Mouse (Mus musculus): ENCODE results near the gene Ahcyl2. TPM values are rescaled to one million over a fixed set of nuclear protein-coding genes. Genes with fewer than 3 reads are reported as not detected.
A peak's percentile ranks its signal among the peaks of the same experiment; 100 is the strongest.

The Ahcyl2 gene
- polyA plus RNA-seq, 1 experiment from 2014 or later, result 14.9 TPM

DNA sequence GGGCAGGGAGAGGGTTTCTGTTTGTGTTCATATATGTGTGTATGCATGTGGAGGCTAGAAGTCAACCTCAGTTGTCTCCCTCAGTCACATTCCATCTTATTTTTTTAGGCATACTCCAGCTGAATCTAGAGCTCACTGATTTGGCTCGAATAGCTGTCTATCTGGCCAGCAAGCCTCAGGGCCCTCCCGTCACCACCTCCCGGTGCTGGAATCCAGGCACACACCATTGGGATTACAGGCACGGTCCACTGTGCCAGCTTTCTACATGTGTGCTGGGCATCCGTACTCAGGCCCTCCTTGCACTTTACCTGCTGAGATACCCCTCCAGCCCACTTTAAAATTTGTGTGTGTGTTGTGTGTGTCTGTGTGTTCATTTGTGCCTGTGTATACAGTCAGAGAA, 107.8 kb downstream of the Ahcyl2 start:
- no peak overlapping the region for H3K4me3 ChIP-seq
- WGBS, result 79% methylated on average over 5 of the region's 5 CpGs

DNA sequence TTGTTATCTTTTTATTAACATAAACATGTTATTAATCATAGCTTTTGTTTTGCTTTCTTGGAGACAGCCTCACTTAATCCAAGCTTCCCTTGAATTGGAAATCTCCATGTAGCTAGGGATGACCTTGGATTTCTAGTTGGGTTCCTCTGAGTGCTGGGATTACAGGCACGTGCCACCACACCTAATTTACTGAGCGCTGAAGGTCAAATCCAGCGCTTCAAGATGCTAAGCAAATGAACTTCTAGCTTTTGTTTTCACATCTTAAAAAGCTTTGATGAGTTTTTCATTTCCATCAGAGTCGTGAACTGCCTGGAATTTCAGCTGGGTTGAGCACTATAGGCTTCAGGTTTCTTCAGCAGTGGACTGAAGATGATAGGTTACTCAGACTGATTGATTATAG, 109.0 kb downstream of the Ahcyl2 start:
- H3K4me3 ChIP-seq, result no peak overlapping the region
- DNase-seq (ENCODE audit: low spot score), result no peak
- H3K36me3 ChIP-seq (replicated peaks), result peaks cover 6% of the 10 kb centered on the region; the same call in 1 of the 2 replicates
- 84% methylated on average over 4 of the region's 4 CpGs for WGBS
- no peaks in the 10 kb centered on the region for H3K27me3 ChIP-seq (replicated peaks; ENCODE audit: low read depth, poor library complexity, severe bottlenecking)
- H3K4me1 ChIP-seq, result no peaks in the 10 kb centered on the region
- no peak overlapping the region for H3K27ac ChIP-seq (replicated peaks)
- H3K9me3 ChIP-seq, result no peaks in the 10 kb centered on the region

More for the DNA sequence above, 107.8 kb downstream of the Ahcyl2 start:
- H3K9me3 ChIP-seq, result no peaks in the 10 kb centered on the region
- H3K36me3 ChIP-seq (replicated peaks), result peaks cover 13% of the 10 kb centered on the region; the same call in 1 of the 2 replicates
- DNase-seq (ENCODE audit: low spot score), result no peak
- H3K27ac ChIP-seq (replicated peaks), result no peak overlapping the region
- H3K4me1 ChIP-seq, result no peaks in the 10 kb centered on the region
- H3K27me3 ChIP-seq (replicated peaks; ENCODE audit: low read depth, poor library complexity, severe bottlenecking), result no peaks in the 10 kb centered on the region

DNA sequence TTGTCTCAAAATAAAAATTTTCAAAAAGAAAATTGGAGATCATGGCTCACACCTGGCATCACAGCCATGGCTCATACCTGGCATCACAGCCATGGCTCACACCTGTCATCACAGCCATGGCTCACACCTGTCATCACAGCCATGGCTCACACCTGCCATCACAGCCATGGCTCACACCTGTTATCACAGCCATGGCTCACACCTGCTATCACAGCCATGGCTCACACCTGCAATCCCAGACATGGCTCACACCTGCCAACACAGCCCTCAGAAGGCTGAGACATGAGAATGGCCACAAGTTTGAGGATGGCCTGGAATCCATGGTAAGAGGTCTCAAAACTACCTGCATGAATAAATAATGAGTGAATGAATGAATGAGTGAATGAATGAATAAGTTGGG, 111.8 kb downstream of the Ahcyl2 start:
- H3K36me3 ChIP-seq (replicated peaks), result peaks cover 6% of the 10 kb centered on the region; the same call in 1 of the 2 replicates
- DNase-seq (ENCODE audit: low spot score), result no peak
- no peaks in the 10 kb centered on the region for H3K27me3 ChIP-seq (replicated peaks; ENCODE audit: low read depth, poor library complexity, severe bottlenecking)
- no peak overlapping the region for H3K4me3 ChIP-seq
- no peaks in the 10 kb centered on the region for H3K4me1 ChIP-seq
- no peaks in the 10 kb centered on the region for H3K9me3 ChIP-seq
- no peak overlapping the region for H3K27ac ChIP-seq (replicated peaks)

DNA sequence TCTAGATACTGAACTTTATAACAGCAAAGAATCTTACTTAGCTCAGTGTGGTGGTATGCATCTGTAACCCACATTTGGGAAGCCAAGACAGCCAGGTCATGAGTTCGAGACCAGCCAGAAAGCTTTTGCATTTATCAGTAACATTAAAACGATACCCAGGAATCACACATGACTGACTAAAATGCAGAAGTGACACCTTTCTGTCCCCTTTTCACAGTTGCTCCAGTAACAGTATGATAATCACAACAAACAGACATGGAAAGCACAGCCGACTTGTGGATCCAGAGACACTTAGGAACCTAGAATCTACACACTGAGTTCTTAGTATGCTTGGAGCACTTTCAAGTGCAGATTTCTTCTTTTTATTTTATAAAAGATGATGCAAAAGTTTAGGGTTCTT, 113.0 kb downstream of the Ahcyl2 start:
- DNase-seq (ENCODE audit: low spot score), result no peak

DNA sequence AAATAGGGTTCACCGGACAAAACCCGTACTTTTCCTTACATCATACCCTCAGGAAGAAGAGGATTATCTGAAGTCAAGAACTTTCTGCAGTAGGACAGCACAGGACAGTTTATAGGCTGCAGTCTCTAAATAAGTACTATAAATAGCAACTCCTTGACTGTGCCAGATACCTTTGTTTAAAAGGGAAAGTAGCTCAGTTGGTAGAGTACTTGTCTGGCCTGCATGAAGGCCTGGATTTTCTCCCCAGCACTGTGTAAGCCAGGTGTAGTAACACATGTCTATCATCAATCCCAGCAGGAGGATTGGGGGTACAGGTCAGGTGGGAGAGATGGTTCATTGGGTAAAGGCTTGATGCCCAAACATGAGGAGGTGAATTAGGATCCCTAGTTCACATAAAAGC, 114.1 kb downstream of the Ahcyl2 start:
- H3K4me3 ChIP-seq, result no peak overlapping the region
- no peaks in the 10 kb centered on the region for H3K4me1 ChIP-seq
- 83% methylated on average over 2 of the region's 2 CpGs for WGBS
- no peaks in the 10 kb centered on the region for H3K9me3 ChIP-seq
- H3K27me3 ChIP-seq (replicated peaks; ENCODE audit: low read depth, poor library complexity, severe bottlenecking), result no peaks in the 10 kb centered on the region
- no peak for DNase-seq (ENCODE audit: low spot score)
- no peak overlapping the region for H3K27ac ChIP-seq (replicated peaks)
- H3K36me3 ChIP-seq (replicated peaks), result peaks cover 17% of the 10 kb centered on the region

More for the DNA sequence above, 113.0 kb downstream of the Ahcyl2 start:
- Histone ChIP-seq H3K4me3 (no peak overlapping the region), H3K27ac (replicated peaks) (no peak overlapping the region), H3K36me3 (replicated peaks) (peaks cover 10% of the 10 kb centered on the region; the same call in 1 of the 2 replicates), H3K9me3 (no peaks in the 10 kb centered on the region), H3K27me3 (replicated peaks; ENCODE audit: low read depth, poor library complexity, severe bottlenecking) (no peaks in the 10 kb centered on the region), H3K4me1 (no peaks in the 10 kb centered on the region)
- 93% methylated on average over 3 of the region's 3 CpGs for WGBS

DNA sequence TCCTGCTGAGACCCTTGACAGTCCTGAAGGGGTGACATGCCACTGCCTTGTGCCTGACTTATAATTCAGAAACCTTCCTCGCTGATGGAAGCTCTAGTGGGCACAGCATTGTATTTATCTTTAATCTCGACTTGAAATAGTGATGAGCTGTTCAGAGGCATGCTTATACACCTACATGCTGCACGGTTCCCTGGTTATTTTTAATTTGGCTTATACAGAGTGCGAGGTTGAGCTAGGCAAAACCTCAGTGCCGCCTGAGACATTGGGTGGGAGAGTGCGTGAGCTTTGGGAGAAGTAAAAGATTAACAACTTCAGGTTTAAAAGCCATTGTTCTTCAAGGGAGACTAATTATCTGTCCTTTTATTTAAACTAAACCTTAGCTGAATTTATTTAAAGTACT, 115.1 kb downstream of the Ahcyl2 start:
- Histone ChIP-seq H3K9me3 (no peaks in the 10 kb centered on the region), H3K36me3 (replicated peaks) (peaks cover 17% of the 10 kb centered on the region), H3K4me3 (no peak overlapping the region), H3K27me3 (replicated peaks; ENCODE audit: low read depth, poor library complexity, severe bottlenecking) (no peaks in the 10 kb centered on the region), H3K4me1 (no peaks in the 10 kb centered on the region), H3K27ac (replicated peaks) (no peak overlapping the region)
- no peak for DNase-seq (ENCODE audit: low spot score)
- 87% methylated on average over 6 of the region's 6 CpGs for WGBS

DNA sequence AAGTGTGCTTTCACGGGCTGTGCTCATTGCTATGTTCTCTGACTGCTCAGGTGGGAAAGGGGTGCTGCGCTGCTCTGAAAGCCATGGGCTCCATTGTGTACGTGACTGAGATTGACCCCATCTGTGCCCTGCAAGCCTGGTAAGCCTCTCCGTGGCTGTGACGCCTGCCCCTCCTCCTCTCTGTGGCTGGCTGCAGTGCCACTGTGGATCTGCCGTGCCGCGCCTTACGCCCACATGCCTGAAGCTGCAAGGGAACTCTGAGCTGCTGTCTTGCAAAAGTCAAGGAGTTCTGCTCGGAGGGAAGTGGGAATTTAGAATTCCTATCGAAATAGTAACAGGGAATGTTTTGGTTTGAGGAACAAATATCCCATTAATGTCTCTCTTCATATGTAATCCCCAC, 123.3 kb downstream of the Ahcyl2 start:
- DNase-seq (ENCODE audit: low spot score), result peak; percentile 11
- Histone ChIP-seq H3K27ac (replicated peaks) (no peak overlapping the region), H3K4me1 (no peaks in the 10 kb centered on the region; the same call in 1 of the 2 replicates), H3K27me3 (replicated peaks; ENCODE audit: low read depth, poor library complexity, severe bottlenecking) (no peaks in the 10 kb centered on the region), H3K9me3 (no peaks in the 10 kb centered on the region), H3K4me3 (no peak overlapping the region), H3K36me3 (replicated peaks) (peaks cover 16% of the 10 kb centered on the region)
- WGBS, result 77% methylated on average over 11 of the region's 11 CpGs

DNA sequence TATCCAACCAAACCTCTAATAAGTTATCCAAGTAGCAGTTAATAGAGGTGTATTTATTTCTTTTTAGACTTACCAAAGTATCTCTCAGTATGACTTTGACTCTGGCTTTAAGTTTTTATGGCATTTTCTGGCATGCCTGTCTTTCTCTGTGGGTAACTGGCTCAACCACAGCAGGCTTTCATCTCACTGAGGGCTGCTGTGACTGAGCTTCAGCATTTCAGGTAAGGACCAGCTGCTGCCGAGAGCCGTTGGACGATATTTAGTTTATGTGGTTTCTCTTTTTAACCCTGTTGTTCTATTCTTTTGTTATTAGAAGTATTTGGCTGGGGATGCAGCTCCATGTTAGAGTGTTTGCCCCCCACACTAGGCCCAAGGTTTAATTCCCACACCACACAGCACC, 129.2 kb downstream of the Ahcyl2 start:
- no peaks in the 10 kb centered on the region for H3K9me3 ChIP-seq
- H3K4me1 ChIP-seq, result no peaks in the 10 kb centered on the region
- H3K4me3 ChIP-seq, result no peak overlapping the region
- no peak for DNase-seq (ENCODE audit: low spot score)
- H3K36me3 ChIP-seq (replicated peaks), result peaks cover 32% of the 10 kb centered on the region
- H3K27me3 ChIP-seq (replicated peaks; ENCODE audit: low read depth, poor library complexity, severe bottlenecking), result no peaks in the 10 kb centered on the region
- 97% methylated on average over 3 of the region's 3 CpGs for WGBS
- no peak overlapping the region for H3K27ac ChIP-seq (replicated peaks)

DNA sequence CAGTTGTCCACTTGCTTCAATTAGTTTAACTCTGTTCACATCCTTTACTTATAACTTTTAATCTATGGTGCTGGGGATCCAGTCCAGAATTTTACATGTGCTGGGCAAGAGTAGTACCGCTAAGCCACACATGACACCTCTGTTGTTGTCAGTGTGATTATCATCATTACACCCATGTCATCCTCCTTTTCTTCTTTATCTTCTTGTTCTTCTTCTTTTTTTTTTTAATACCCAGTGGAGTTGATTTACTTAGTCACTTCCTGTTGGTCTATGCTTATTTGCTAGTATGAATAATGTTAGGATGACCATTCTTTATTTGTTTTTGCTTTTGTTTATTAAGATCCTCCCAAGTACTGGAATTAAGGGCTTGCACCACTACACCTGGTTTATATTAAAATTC, 133.6 kb downstream of the Ahcyl2 start:
- Histone ChIP-seq H3K27me3 (replicated peaks; ENCODE audit: low read depth, poor library complexity, severe bottlenecking) (no peaks in the 10 kb centered on the region), H3K4me1 (no peaks in the 10 kb centered on the region), H3K36me3 (replicated peaks) (peaks cover 37% of the 10 kb centered on the region), H3K4me3 (no peak overlapping the region), H3K9me3 (no peaks in the 10 kb centered on the region), H3K27ac (replicated peaks) (no peak overlapping the region)
- WGBS, result 94% methylated on average over 1 of the region's 1 CpGs
- DNase-seq (ENCODE audit: low spot score), result no peak

DNA sequence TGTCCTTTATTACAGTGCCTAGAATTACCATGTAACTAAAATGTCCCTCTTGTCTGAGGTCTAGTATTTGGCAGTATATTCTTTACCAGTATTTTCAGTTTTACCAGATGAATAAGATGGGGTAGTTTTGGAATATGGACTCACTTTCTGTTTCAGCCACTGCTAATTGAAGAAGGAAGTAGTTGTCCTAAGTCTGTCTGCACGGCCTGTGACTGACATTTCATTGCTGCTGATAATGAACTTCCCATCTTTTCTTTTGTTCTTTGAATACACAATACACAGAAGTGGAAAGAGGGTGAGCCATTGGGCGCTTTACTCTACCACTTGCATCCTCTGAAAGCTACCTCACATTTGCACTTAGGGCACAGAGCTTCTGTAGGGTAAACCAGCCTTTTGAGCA, 134.4 kb downstream of the Ahcyl2 start:
- no peaks in the 10 kb centered on the region for H3K4me1 ChIP-seq
- H3K36me3 ChIP-seq (replicated peaks), result peaks cover 34% of the 10 kb centered on the region
- no peak for DNase-seq (ENCODE audit: low spot score)
- H3K4me3 ChIP-seq, result no peak overlapping the region
- no peak overlapping the region for H3K27ac ChIP-seq (replicated peaks)
- H3K9me3 ChIP-seq, result no peaks in the 10 kb centered on the region
- H3K27me3 ChIP-seq (replicated peaks; ENCODE audit: low read depth, poor library complexity, severe bottlenecking), result no peaks in the 10 kb centered on the region
- 81% methylated on average over 2 of the region's 2 CpGs for WGBS

DNA sequence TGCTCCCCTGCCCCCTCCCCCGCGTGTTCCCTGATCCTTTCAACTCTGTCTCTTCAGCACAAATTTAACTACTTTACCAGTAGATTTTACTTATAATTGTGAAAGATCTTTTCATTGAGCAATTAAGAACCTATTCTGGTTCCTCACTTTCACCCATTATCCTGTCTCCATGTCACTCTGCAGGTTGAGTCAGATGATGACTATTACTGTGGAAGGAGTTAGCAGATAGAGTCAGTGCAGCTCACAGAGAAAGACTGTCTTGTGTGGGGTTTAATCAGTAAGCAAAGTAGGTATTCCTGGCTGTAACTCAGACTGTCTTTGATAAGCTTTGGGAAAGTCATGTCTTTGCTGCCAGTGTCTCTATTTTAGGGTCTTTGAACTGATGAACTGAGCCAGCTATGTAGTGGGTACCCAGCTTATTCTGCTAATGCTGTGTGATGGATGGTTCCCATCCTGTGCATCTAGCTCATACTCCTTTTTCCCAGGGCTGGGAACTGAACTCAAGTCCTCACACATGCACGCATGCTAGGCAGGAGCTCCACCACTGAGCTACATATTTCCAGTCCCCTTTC, 135.6 kb downstream of the Ahcyl2 start:
- Histone ChIP-seq H3K27ac (replicated peaks) (no peak overlapping the region), H3K4me3 (no peak overlapping the region), H3K9me3 (no peaks in the 10 kb centered on the region), H3K36me3 (replicated peaks) (peaks cover 33% of the 10 kb centered on the region), H3K4me1 (no peaks in the 10 kb centered on the region), H3K27me3 (replicated peaks; ENCODE audit: low read depth, poor library complexity, severe bottlenecking) (no peaks in the 10 kb centered on the region)
- 92% methylated on average over 3 of the region's 3 CpGs for WGBS
- no peak for DNase-seq (ENCODE audit: low spot score)

DNA sequence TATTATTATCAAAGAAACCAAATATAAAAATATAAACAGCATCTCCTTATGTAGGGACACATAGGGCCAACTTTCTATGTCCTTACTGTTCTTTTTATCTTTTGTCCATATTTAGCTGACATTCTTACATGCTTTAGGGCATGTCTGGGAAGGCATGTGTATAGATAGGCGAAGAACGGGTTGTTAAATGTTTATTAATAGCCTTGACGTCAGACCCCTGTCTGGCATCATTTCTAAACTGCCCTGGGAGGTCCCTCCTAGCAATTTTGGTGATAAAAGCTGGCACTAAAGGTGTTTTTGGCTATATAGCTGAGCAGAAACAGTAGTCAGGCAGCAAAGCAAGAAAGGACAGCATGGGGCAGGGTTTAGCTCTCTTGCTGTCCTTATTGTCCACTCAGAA, 136.5 kb downstream of the Ahcyl2 start:
- 85% methylated on average over 3 of the region's 3 CpGs for WGBS
- H3K27me3 ChIP-seq (replicated peaks; ENCODE audit: low read depth, poor library complexity, severe bottlenecking), result no peaks in the 10 kb centered on the region

DNA sequence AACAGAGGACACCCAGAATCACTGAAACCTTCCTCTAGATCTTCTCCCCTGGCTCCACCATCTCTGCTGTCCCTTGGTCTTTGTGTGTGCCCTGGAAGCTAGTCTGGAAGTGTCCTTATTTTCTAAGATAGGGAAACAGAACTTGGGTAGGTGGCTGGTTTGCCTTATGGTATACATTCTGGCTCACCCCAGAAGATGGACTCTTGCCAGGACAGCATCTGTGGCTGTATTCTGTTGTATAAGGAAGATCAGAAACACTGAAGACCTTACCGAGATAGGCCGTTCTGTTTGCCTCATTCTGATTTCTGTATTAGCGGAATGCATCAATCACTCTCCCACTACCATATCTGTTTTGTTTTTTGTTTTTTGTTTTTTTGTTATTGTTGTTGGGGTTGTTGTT, 142.8 kb downstream of the Ahcyl2 start:
- peaks cover 26% of the 10 kb centered on the region for H3K36me3 ChIP-seq (replicated peaks)
- H3K27ac ChIP-seq (replicated peaks), result no peak overlapping the region
- peaks cover 14% of the 10 kb centered on the region for H3K27me3 ChIP-seq (replicated peaks; ENCODE audit: low read depth, poor library complexity, severe bottlenecking)
- no peaks in the 10 kb centered on the region for H3K9me3 ChIP-seq
- no peak for DNase-seq (ENCODE audit: low spot score)
- H3K4me1 ChIP-seq, result no peaks in the 10 kb centered on the region
- WGBS, result 94% methylated on average over 3 of the region's 3 CpGs
- no peak overlapping the region for H3K4me3 ChIP-seq

More for the DNA sequence above, 136.5 kb downstream of the Ahcyl2 start:
- Histone ChIP-seq H3K4me1 (no peaks in the 10 kb centered on the region), H3K4me3 (no peak overlapping the region), H3K27ac (replicated peaks) (no peak overlapping the region), H3K36me3 (replicated peaks) (peaks cover 39% of the 10 kb centered on the region), H3K9me3 (no peaks in the 10 kb centered on the region)
- DNase-seq (ENCODE audit: low spot score), result no peak

Data from embryonic facial prominence, embryonic 10.5 days (tissue).